ENCODE assay signal across 8 mouse cellular contexts in genomic region chr13:56615864-56616263, GRCm38 (mm10). TPM values are rescaled to one million over a fixed set of nuclear protein-coding genes. Genes with fewer than 3 reads are reported as not detected.
DNase-seq lines count a peak whose midpoint lies in the region; ATAC-seq and TF ChIP-seq lines count a peak whose summit lies in the region.
"Had no signal": no experiment of that assay in that cellular context is flagged by ENCODE, and none has a peak within 500 bp of the region (broad histone marks: within the 10 kb centered on the region; RNA-seq: fewer than 3 reads in every experiment).

No protein-coding gene starts in this region.

- H3K36me3 ChIP-seq in megakaryocyte, embryonic 14.5 days (replicated peaks; ENCODE audit: low read length) = no peaks in the 10 kb centered on the region

- ATAC-seq in erythroid progenitor cell, adult 5-6 weeks (replicated peaks; ENCODE audit: low FRiP score, poor library complexity, severe bottlenecking) = no peak

- intact Hi-C loops in left cerebral cortex, adult 2 months (cut with DNase I) = loop anchor here (2.0 kb wide), 1 partner anchor 41 kb away; no protein-coding TSS in a partner anchor

- DNase-seq in left cerebral cortex, adult 2 months (ENCODE audit: extremely low spot score in 1 of 2, low spot score in 2 of 2) = no peak
- no peak for DNase-seq in left cerebral cortex, adult 9 months (ENCODE audit: low spot score in 2 of 2)
- DNase-seq in embryo, embryonic 10.5 days (ENCODE audit: low spot score) = no peak

- no peak for TF ChIP-seq POLR2A in bone marrow macrophage, adult 2 months (IDR thresholded peaks at IDR 0.05; ENCODE audit: borderline replicate concordance, low read depth, low read length)
- TF ChIP-seq POLR2A in cortical plate, adult 2 months (IDR thresholded peaks at IDR 0.05; ENCODE audit: extremely low read depth, insufficient read depth, low read length) = no peak

- H3K4me1 ChIP-seq in bone marrow macrophage, adult 2 months (ENCODE audit: control insufficient read depth, insufficient read depth, low read length) = peaks cover 55% of the 10 kb centered on the region
- H3K4me1 ChIP-seq in cortical plate, adult 2 months (ENCODE audit: control insufficient read depth, insufficient read depth, low read length) = no peaks in the 10 kb centered on the region
- peaks cover 34% of the 10 kb centered on the region for H3K4me1 ChIP-seq in megakaryocyte, embryonic 14.5 days

- peaks cover 34% of the 10 kb centered on the region for H3K27me3 ChIP-seq in megakaryocyte, embryonic 14.5 days (replicated peaks)

- no peak overlapping the region for H3K4me3 ChIP-seq in left cerebral cortex, adult 2 months
- H3K4me3 ChIP-seq in bone marrow macrophage, adult 2 months (ENCODE audit: insufficient read depth, low read length) = no peak overlapping the region
- no peak overlapping the region for H3K4me3 ChIP-seq in cortical plate, adult 2 months (ENCODE audit: insufficient read depth, low read length)
- H3K4me3 ChIP-seq in megakaryocyte, embryonic 14.5 days (replicated peaks) = peak overlapping the region; percentile 76
- H3K4me3 ChIP-seq: myocyte had no signal

- no peaks in the 10 kb centered on the region for H3K9me3 ChIP-seq in megakaryocyte, embryonic 14.5 days

- TF ChIP-seq CTCF in left cerebral cortex, adult 2 months (IDR thresholded peaks at IDR 0.05) = peak; percentile 29
- TF ChIP-seq CTCF in bone marrow macrophage, adult 2 months (IDR thresholded peaks at IDR 0.05; ENCODE audit: low read depth, low read length) = no peak
- TF ChIP-seq CTCF in cortical plate, adult 2 months (IDR thresholded peaks at IDR 0.05; ENCODE audit: extremely low read depth, insufficient read depth, low read length) = peak; percentile 12; the same call in 1 of the 2 replicates

- no peak overlapping the region for H3K27ac ChIP-seq in left cerebral cortex, adult 2 months
- H3K27ac ChIP-seq in bone marrow macrophage, adult 2 months (ENCODE audit: insufficient read depth, low read depth, low read length) = peak overlapping the region; percentile 71
- no peak overlapping the region for H3K27ac ChIP-seq in cortical plate, adult 2 months (ENCODE audit: insufficient read depth, low read length)

RNA-seq across cellular contexts. Expression of gene Tgfbi, which starts 6.5 kb away (rescaled TPM):
- 1 to 10 TPM; 3.8 to 5.1 TPM for total RNA-seq in left cerebral cortex, adult 2 months (2021)
- polyA plus RNA-seq in bone marrow macrophage, adult 2 months (2012; ENCODE audit: insufficient read depth, insufficient read length, missing spikeins) = 386 and 398 TPM in 2 replicates
- polyA plus RNA-seq in cortical plate, adult 2 months (2012; rRNA removed) = 3.7 and 3.8 TPM in 2 replicates
- 7.2 TPM in 1 of 2 replicates, not detected in the other for polyA plus RNA-seq in megakaryocyte, embryonic 14.5 days (2012; ENCODE audit: insufficient read depth, low replicate concordance)
- 10.1 and 20.5 TPM in 2 replicates for total RNA-seq in erythroid progenitor cell, adult 5-6 weeks (2015; ENCODE audit: low replicate concordance)
- 9.9 and 12.9 TPM in 2 replicates for total RNA-seq in erythroid progenitor cell, adult 5-6 weeks (2017; ENCODE audit: low replicate concordance)

Comparison
In these comparisons a context has a peak if more than half of its experiments do, and no peak if none do; other contexts are left out.
1. RNA of gene Tgfbi, which starts 6.5 kb away (polyA plus RNA-seq): 386 to 398 TPM in bone marrow macrophage, adult 2 months; 7.2 TPM in megakaryocyte, embryonic 14.5 days and 3.7 to 3.8 TPM in cortical plate, adult 2 months; every median in the first group is over 10 times any median in the second.